7 mouse cellular contexts compared by ENCODE assay signal in the genomic region with DNA sequence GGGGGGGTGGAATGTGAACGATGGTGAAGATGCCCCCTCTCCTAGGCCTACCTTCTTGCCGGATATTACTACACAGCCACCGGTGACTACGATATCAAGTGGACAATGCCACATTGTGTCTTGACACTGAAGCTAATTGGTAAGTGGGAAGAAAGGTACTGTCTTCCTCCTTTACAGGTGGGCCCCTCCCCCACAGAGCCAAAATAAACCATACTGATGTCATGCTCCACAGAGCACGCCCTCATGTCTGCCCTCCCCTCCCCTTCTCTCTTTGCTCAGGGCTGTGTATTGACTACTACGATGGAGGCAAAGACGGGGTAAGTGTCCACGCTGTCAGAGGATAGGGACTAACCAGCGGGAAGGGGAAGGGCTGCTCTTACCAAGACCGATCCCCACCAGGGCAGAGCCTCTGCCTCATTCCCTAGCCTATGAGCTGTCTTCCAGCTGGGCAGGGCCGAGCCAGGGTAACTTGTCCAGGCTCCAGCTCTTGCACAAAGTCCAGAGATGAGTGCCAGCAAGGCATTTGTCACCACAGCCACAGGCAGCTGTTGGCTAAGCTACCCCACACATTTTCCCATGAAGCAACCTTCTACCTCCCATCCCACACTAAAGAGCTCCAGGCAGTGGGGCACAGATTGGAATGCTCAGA. TPM values are rescaled to one million over a fixed set of nuclear protein-coding genes. Genes with fewer than 3 reads are reported as not detected.
A peak's percentile ranks its signal among the peaks of the same experiment; 100 is the strongest.
DNase-seq lines count a peak whose midpoint lies in the region; ATAC-seq and TF ChIP-seq lines count a peak whose summit lies in the region.

No protein-coding gene starts in this region.

- no peaks in the 10 kb centered on the region for H3K27me3 ChIP-seq in midbrain, embryonic 15.5 days (replicated peaks)
- no peaks in the 10 kb centered on the region for H3K27me3 ChIP-seq in midbrain, embryonic 14.5 days (ENCODE audit: control insufficient read depth, insufficient read depth, low read length)
- H3K27me3 ChIP-seq in heart, embryonic 14.5 days (ENCODE audit: control insufficient read depth, insufficient read depth, low read length): no peaks in the 10 kb centered on the region
- no peaks in the 10 kb centered on the region for H3K27me3 ChIP-seq in myocyte (ENCODE audit: control insufficient read depth, insufficient read depth, insufficient read length)

- H3K27ac ChIP-seq in midbrain, embryonic 15.5 days: no peak overlapping the region
- no peak overlapping the region for H3K27ac ChIP-seq in midbrain, embryonic 14.5 days (replicated peaks; ENCODE audit: low read depth, low read length)
- 0 out of 4 replicates have a peak overlapping the region, but pooled peaks of 1 of the 2 experiments have one; percentile 35 for H3K27ac ChIP-seq in heart, embryonic 14.5 days (replicated peaks in 1 of 2; ENCODE audit: control insufficient read depth in 1 of 2, insufficient read depth in 1 of 2, low read depth in 2 of 2, low read length in 2 of 2)

- H3K79me2 ChIP-seq in myocyte (ENCODE audit: control insufficient read depth, insufficient read depth): no peaks in the 10 kb centered on the region

- no peak overlapping the region for H3K9ac ChIP-seq in midbrain, embryonic 15.5 days
- H3K9ac ChIP-seq in midbrain, embryonic 14.5 days (replicated peaks; ENCODE audit: low read length): no peak overlapping the region
- H3K9ac ChIP-seq in heart, embryonic 14.5 days (ENCODE audit: low read length): no peak overlapping the region

- H3ac ChIP-seq in myocyte (ENCODE audit: control insufficient read depth, insufficient read length): no peak overlapping the region

- H3K4me2 ChIP-seq in midbrain, embryonic 15.5 days: no peak overlapping the region
- H3K4me2 ChIP-seq in midbrain, embryonic 14.5 days (ENCODE audit: low read length): no peak overlapping the region
- no peak overlapping the region for H3K4me2 ChIP-seq in heart, embryonic 14.5 days (ENCODE audit: low read length)
- H3K4me2 ChIP-seq in myocyte (ENCODE audit: low read depth): peak overlapping the region; percentile 53

- 0 out of 2 replicates have a peak, but pooled peaks have one; percentile 15 for ATAC-seq in midbrain, embryonic 15.5 days (replicated peaks)
- ATAC-seq in midbrain, embryonic 14.5 days (ENCODE audit: low FRiP score, low TSS enrichment): no peak
- ATAC-seq in heart, embryonic 14.5 days (ENCODE audit: insufficient number of reproducible peaks, insufficient read depth, low FRiP score, low read depth): 0 out of 2 replicates have a peak, but pooled peaks have one; percentile 19
- no peak for ATAC-seq in erythroid progenitor cell, adult 5-6 weeks (replicated peaks; ENCODE audit: low FRiP score, poor library complexity, severe bottlenecking)

- no peak for DNase-seq in midbrain, embryonic 14.5 days
- peak; percentile 44 to 50 for DNase-seq in cerebellum, adult 18-20 months
- peak; percentile 68 to 69 for DNase-seq in layer of hippocampus, adult 8-10 months (ENCODE audit: low spot score in 2 of 2)

- 85% methylated on average over 11 of the region's 11 CpGs for WGBS in midbrain, embryonic 15.5 days
- WGBS in midbrain, embryonic 14.5 days: 78% methylated on average over 11 of the region's 11 CpGs
- 66% methylated on average over 11 of the region's 11 CpGs for WGBS in heart, embryonic 14.5 days

- no peaks in the 10 kb centered on the region for H3K4me1 ChIP-seq in midbrain, embryonic 15.5 days
- no peaks in the 10 kb centered on the region for H3K4me1 ChIP-seq in midbrain, embryonic 14.5 days (ENCODE audit: control insufficient read depth, insufficient read depth, low read length)
- peaks cover 0 to 2% of the 10 kb centered on the region in 2 experiments; a peak in 2 of 4 replicates for H3K4me1 ChIP-seq in heart, embryonic 14.5 days (ENCODE audit: control insufficient read depth in 2 of 2, insufficient read depth in 2 of 2, low read length in 2 of 2)

- H3K9me3 ChIP-seq in midbrain, embryonic 15.5 days: no peaks in the 10 kb centered on the region
- H3K9me3 ChIP-seq in midbrain, embryonic 14.5 days (ENCODE audit: control insufficient read depth, low read length): no peaks in the 10 kb centered on the region
- no peaks in the 10 kb centered on the region for H3K9me3 ChIP-seq in heart, embryonic 14.5 days (ENCODE audit: control insufficient read depth, low read length)

- peaks cover 27% of the 10 kb centered on the region for H3K36me3 ChIP-seq in midbrain, embryonic 15.5 days (replicated peaks)
- peaks cover 55% of the 10 kb centered on the region for H3K36me3 ChIP-seq in midbrain, embryonic 14.5 days (ENCODE audit: control insufficient read depth, insufficient read depth, low read length)
- H3K36me3 ChIP-seq in heart, embryonic 14.5 days (ENCODE audit: control insufficient read depth, insufficient read depth, low read length): peaks cover 65% of the 10 kb centered on the region
- H3K36me3 ChIP-seq in myocyte (ENCODE audit: control insufficient read depth, insufficient read depth): peaks cover 32% of the 10 kb centered on the region

- TF ChIP-seq POLR2A in myocyte (IDR thresholded peaks at IDR 0.05; ENCODE audit: insufficient read length, low read depth): no peak

- H3K4me3 ChIP-seq in midbrain, embryonic 15.5 days: no peak overlapping the region
- H3K4me3 ChIP-seq in midbrain, embryonic 14.5 days (replicated peaks; ENCODE audit: low read depth, low read length): no peak overlapping the region
- H3K4me3 ChIP-seq in heart, embryonic 14.5 days (ENCODE audit: control insufficient read depth in 1 of 2, insufficient read depth in 1 of 2, low read depth in 1 of 2, low read length in 2 of 2): no peak overlapping the region
- no peak overlapping the region for H3K4me3 ChIP-seq in myocyte

TF ChIP-seq in myocyte, 11 proteins besides CTCF, POLR2A, EP300 and RAD21 (continues in another document):
- TF ChIP-seq TCF12 (IDR thresholded peaks at IDR 0.05; ENCODE audit: insufficient read depth, poor library complexity, severe bottlenecking): peak; percentile 87
- peak; percentile 80 for TF ChIP-seq TCF3 (IDR thresholded peaks at IDR 0.05; ENCODE audit: insufficient read length, low read depth)
- TF ChIP-seq CEBPB (IDR thresholded peaks at IDR 0.05; ENCODE audit: insufficient read depth, poor library complexity, severe bottlenecking): peak; percentile 89
- TF ChIP-seq MYOD1 (IDR thresholded peaks at IDR 0.05; ENCODE audit: control insufficient read depth in 1 of 3, insufficient read length in 2 of 3, low read depth in 2 of 3): peak; percentile 65 to 94 (median 81)
- TF ChIP-seq POLR2AphosphoS2 (IDR thresholded peaks at IDR 0.05; ENCODE audit: insufficient read length, low read depth): peak; percentile 67
- no peak for TF ChIP-seq REST (IDR thresholded peaks at IDR 0.05; ENCODE audit: insufficient read depth, insufficient read length)
- TF ChIP-seq MAX (IDR thresholded peaks at IDR 0.05; ENCODE audit: low read depth): no peak

RNA-seq across cellular contexts. Expression of a gene that starts 11.9 kb away (rescaled TPM):
- 107 and 109 TPM in 2 replicates for polyA plus RNA-seq in midbrain, embryonic 15.5 days (2015; fragmentation: Nextera tagmentation; extraction: Ambion mirVana)
- 111 and 120 TPM in 2 replicates for polyA plus RNA-seq in midbrain, embryonic 14.5 days (2014; fragmentation: Nextera tagmentation; extraction: Ambion mirVana)
- 114 and 117 TPM in 2 replicates for polyA plus RNA-seq in heart, embryonic 14.5 days (2014; fragmentation: Nextera tagmentation; extraction: Ambion mirVana)
- total RNA-seq in layer of hippocampus, adult 8-10 months (2022): 10 to 100 TPM; 50.1 to 57.2 (median 52.5) TPM
- polyA plus RNA-seq in myocyte (2012; fragmentation: generic; extraction: Trizol): 103 TPM
- 103 and 153 TPM in 2 replicates for total RNA-seq in erythroid progenitor cell, adult 5-6 weeks (2015; ENCODE audit: low replicate concordance)
- 69.4 and 86.4 TPM in 2 replicates for total RNA-seq in erythroid progenitor cell, adult 5-6 weeks (2017; ENCODE audit: low replicate concordance)

RNA-seq across cellular contexts. Expression of a gene that starts 12.1 kb away (rescaled TPM):
- 254 and 256 TPM in 2 replicates for polyA plus RNA-seq in midbrain, embryonic 15.5 days (2015; fragmentation: Nextera tagmentation; extraction: Ambion mirVana)
- 249 and 250 TPM in 2 replicates for polyA plus RNA-seq in midbrain, embryonic 14.5 days (2014; fragmentation: Nextera tagmentation; extraction: Ambion mirVana)
- polyA plus RNA-seq in heart, embryonic 14.5 days (2014; fragmentation: Nextera tagmentation; extraction: Ambion mirVana): 295 and 326 TPM in 2 replicates
- total RNA-seq in layer of hippocampus, adult 8-10 months (2022): 100 to 1,000 TPM; 118 to 123 (median 120) TPM
- polyA plus RNA-seq in myocyte (2012; fragmentation: generic; extraction: Trizol): 339 TPM
- 61.2 and 143 TPM in 2 replicates for total RNA-seq in erythroid progenitor cell, adult 5-6 weeks (2015; ENCODE audit: low replicate concordance)
- 76.0 and 79.9 TPM in 2 replicates for total RNA-seq in erythroid progenitor cell, adult 5-6 weeks (2017; ENCODE audit: low replicate concordance)

RNA-seq across cellular contexts. Expression of a gene that starts 37.3 kb away (rescaled TPM):
- 45.6 and 51.9 TPM in 2 replicates for polyA plus RNA-seq in midbrain, embryonic 15.5 days (2015; fragmentation: Nextera tagmentation; extraction: Ambion mirVana)
- 31.9 and 34.6 TPM in 2 replicates for polyA plus RNA-seq in midbrain, embryonic 14.5 days (2014; fragmentation: Nextera tagmentation; extraction: Ambion mirVana)
- polyA plus RNA-seq in heart, embryonic 14.5 days (2014; fragmentation: Nextera tagmentation; extraction: Ambion mirVana): 45.0 and 47.7 TPM in 2 replicates
- total RNA-seq in layer of hippocampus, adult 8-10 months (2022): 10 to 100 TPM; 24.1 to 38.4 (median 31.4) TPM
- polyA plus RNA-seq in myocyte (2012; fragmentation: generic; extraction: Trizol): 138 TPM
- 452 and 538 TPM in 2 replicates for total RNA-seq in erythroid progenitor cell, adult 5-6 weeks (2015; ENCODE audit: low replicate concordance)
- total RNA-seq in erythroid progenitor cell, adult 5-6 weeks (2017; ENCODE audit: low replicate concordance): 191 and 249 TPM in 2 replicates

RNA-seq across cellular contexts. Expression of a gene that starts 38.4 kb away (rescaled TPM):
- 3.9 and 5.6 TPM in 2 replicates for polyA plus RNA-seq in midbrain, embryonic 15.5 days (2015; fragmentation: Nextera tagmentation; extraction: Ambion mirVana)
- 2.1 and 5.6 TPM in 2 replicates for polyA plus RNA-seq in midbrain, embryonic 14.5 days (2014; fragmentation: Nextera tagmentation; extraction: Ambion mirVana)
- polyA plus RNA-seq in heart, embryonic 14.5 days (2014; fragmentation: Nextera tagmentation; extraction: Ambion mirVana): 4.9 and 8.6 TPM in 2 replicates
- 10 to 100 TPM in 2 of 4 experiments, 1 to 10 TPM in 2; 2.2 to 24.3 (median 13.4) TPM for total RNA-seq in layer of hippocampus, adult 8-10 months (2022)
- polyA plus RNA-seq in myocyte (2012; fragmentation: generic; extraction: Trizol): 3.1 TPM
- 39.3 and 91.8 TPM in 2 replicates for total RNA-seq in erythroid progenitor cell, adult 5-6 weeks (2015; ENCODE audit: low replicate concordance)
- 91.8 and 94.2 TPM in 2 replicates for total RNA-seq in erythroid progenitor cell, adult 5-6 weeks (2017; ENCODE audit: low replicate concordance)

RNA-seq across cellular contexts. Expression of a gene that starts 41.1 kb away (rescaled TPM):
- polyA plus RNA-seq in midbrain, embryonic 15.5 days (2015; fragmentation: Nextera tagmentation; extraction: Ambion mirVana): 668 and 674 TPM in 2 replicates
- polyA plus RNA-seq in midbrain, embryonic 14.5 days (2014; fragmentation: Nextera tagmentation; extraction: Ambion mirVana): 689 and 844 TPM in 2 replicates
- polyA plus RNA-seq in heart, embryonic 14.5 days (2014; fragmentation: Nextera tagmentation; extraction: Ambion mirVana): 449 and 503 TPM in 2 replicates
- 100 to 1,000 TPM; 311 to 385 (median 325) TPM for total RNA-seq in layer of hippocampus, adult 8-10 months (2022)
- 287 TPM for polyA plus RNA-seq in myocyte (2012; fragmentation: generic; extraction: Trizol)
- 26.0 and 63.4 TPM in 2 replicates for total RNA-seq in erythroid progenitor cell, adult 5-6 weeks (2015; ENCODE audit: low replicate concordance)
- total RNA-seq in erythroid progenitor cell, adult 5-6 weeks (2017; ENCODE audit: low replicate concordance): 21.9 and 23.3 TPM in 2 replicates

Comparison
In these comparisons a context has a peak if more than half of its experiments do, and no peak if none do; other contexts are left out.
1. ATAC-seq: peak in midbrain, embryonic 15.5 days (single experiment) and heart, embryonic 14.5 days (single experiment); none in midbrain, embryonic 14.5 days (single experiment) and erythroid progenitor cell, adult 5-6 weeks (single experiment).